Mouse (Mus musculus): ENCODE data around the gene Cdk11b. TPM values are rescaled to one million over a fixed set of nuclear protein-coding genes. Genes with fewer than 3 reads are reported as not detected.
A peak's percentile ranks its signal among the peaks of the same experiment; 100 is the strongest.
"Not testable (repeated sequence)": the region's sequence is repeated elsewhere in the genome, so short reads cannot be mapped to it uniquely, and the experiment has no call there.

Gene Cdk11b
- polyA plus RNA-seq, 1 experiment, result 63.7 TPM

- peak overlapping the region; percentile 31 for H3K27ac ChIP-seq (ENCODE audit: insufficient read depth, low read length)
- TF ChIP-seq CTCF (IDR thresholded peaks at IDR 0.05; ENCODE audit: borderline replicate concordance, insufficient read depth, low read depth, low read length), result no peak
- TF ChIP-seq POLR2A (IDR thresholded peaks at IDR 0.05; ENCODE audit: borderline replicate concordance, insufficient read depth, low read length), result peak; percentile 43; the same call in 1 of the 2 replicates
- H3K27me3 ChIP-seq (ENCODE audit: control insufficient read depth, insufficient read depth, low read length), result no peaks in the 10 kb centered on the region
- H3K4me1 ChIP-seq (ENCODE audit: control insufficient read depth, insufficient read depth, low read length), result peaks cover 18% of the 10 kb centered on the region; the same call in 1 of the 2 replicates
- 5% methylated on average over 52 of the region's 52 CpGs for WGBS
- H3K4me3 ChIP-seq (replicated peaks; ENCODE audit: insufficient read depth, low read depth, low read length), result peak overlapping the region; percentile 60
- peak; percentile 73 for DNase-seq
Measured at GRCm38 (mm10) chr4:155654456-155655298, 30.0 kb downstream of the Cdk11b start.

GRCm38 (mm10) chr4:155656214-155656751 lies 31.6 kb downstream of the Cdk11b start:
- 33% methylated on average over 13 of the region's 13 CpGs for WGBS
- no peak overlapping the region for H3K27ac ChIP-seq (ENCODE audit: insufficient read depth, low read length)
- TF ChIP-seq POLR2A (IDR thresholded peaks at IDR 0.05; ENCODE audit: borderline replicate concordance, insufficient read depth, low read length) (no peak), CTCF (IDR thresholded peaks at IDR 0.05; ENCODE audit: borderline replicate concordance, insufficient read depth, low read depth, low read length) (no peak)
- H3K4me1 ChIP-seq (ENCODE audit: control insufficient read depth, insufficient read depth, low read length), result peaks cover 18% of the 10 kb centered on the region; the same call in 1 of the 2 replicates
- DNase-seq, result peak; percentile 41 to 50
- H3K4me3 ChIP-seq (replicated peaks; ENCODE audit: insufficient read depth, low read depth, low read length), result no peak overlapping the region
- H3K27me3 ChIP-seq (ENCODE audit: control insufficient read depth, insufficient read depth, low read length), result no peaks in the 10 kb centered on the region

- 88% methylated on average over 10 of the region's 10 CpGs for WGBS
- H3K27me3 ChIP-seq (ENCODE audit: control insufficient read depth, insufficient read depth, low read length), result no peaks in the 10 kb centered on the region
Measured at GRCm38 (mm10) chr4:155658961-155659360, 34.3 kb downstream of the Cdk11b start.

GRCm38 (mm10) chr4:155660641-155661040 lies 36.0 kb downstream of the Cdk11b start:
- WGBS, result 59% methylated on average over 12 of the region's 12 CpGs
- no peak for TF ChIP-seq CTCF (IDR thresholded peaks at IDR 0.05; ENCODE audit: borderline replicate concordance, insufficient read depth, low read depth, low read length)
- DNase-seq, result no peak
- no peak overlapping the region for H3K4me3 ChIP-seq (replicated peaks; ENCODE audit: insufficient read depth, low read depth, low read length)
- no peak overlapping the region for H3K27ac ChIP-seq (ENCODE audit: insufficient read depth, low read length)
- H3K4me1 ChIP-seq (ENCODE audit: control insufficient read depth, insufficient read depth, low read length), result no peaks in the 10 kb centered on the region
- no peaks in the 10 kb centered on the region for H3K27me3 ChIP-seq (ENCODE audit: control insufficient read depth, insufficient read depth, low read length)

More at GRCm38 (mm10) chr4:155658961-155659360, 34.3 kb downstream of the Cdk11b start:
- Histone ChIP-seq H3K27ac (ENCODE audit: insufficient read depth, low read length) (no peak overlapping the region), H3K4me1 (ENCODE audit: control insufficient read depth, insufficient read depth, low read length) (peaks cover 9% of the 10 kb centered on the region; the same call in 1 of the 2 replicates), H3K4me3 (replicated peaks; ENCODE audit: insufficient read depth, low read depth, low read length) (no peak overlapping the region)
- no peak for TF ChIP-seq POLR2A (IDR thresholded peaks at IDR 0.05; ENCODE audit: borderline replicate concordance, insufficient read depth, low read length)
- no peak for TF ChIP-seq CTCF (IDR thresholded peaks at IDR 0.05; ENCODE audit: borderline replicate concordance, insufficient read depth, low read depth, low read length)
- no peak for DNase-seq

- TF ChIP-seq POLR2A (IDR thresholded peaks at IDR 0.05; ENCODE audit: borderline replicate concordance, insufficient read depth, low read length) (no peak), CTCF (IDR thresholded peaks at IDR 0.05; ENCODE audit: borderline replicate concordance, insufficient read depth, low read depth, low read length) (no peak)
- DNase-seq, result no peak
- Histone ChIP-seq H3K4me1 (ENCODE audit: control insufficient read depth, insufficient read depth, low read length) (peaks cover 2% of the 10 kb centered on the region; the same call in 1 of the 2 replicates), H3K27me3 (ENCODE audit: control insufficient read depth, insufficient read depth, low read length) (no peaks in the 10 kb centered on the region), H3K27ac (ENCODE audit: insufficient read depth, low read length) (no peak overlapping the region), H3K4me3 (replicated peaks; ENCODE audit: insufficient read depth, low read depth, low read length) (no peak overlapping the region)
Measured at GRCm38 (mm10) chr4:155666903-155667302, 42.2 kb downstream of the Cdk11b start.

GRCm38 (mm10) chr4:155668689-155669597 lies 44.3 kb downstream of the Cdk11b start, which contains the start of gene Mib2:
TSS of gene Mib2 (minus strand) at chr4:155669198.
- TF ChIP-seq POLR2A (IDR thresholded peaks at IDR 0.05; ENCODE audit: borderline replicate concordance, insufficient read depth, low read length) (0 out of 2 replicates have a peak, but pooled peaks have one; percentile 33), CTCF (IDR thresholded peaks at IDR 0.05; ENCODE audit: borderline replicate concordance, insufficient read depth, low read depth, low read length) (no peak)
- Histone ChIP-seq H3K27ac (ENCODE audit: insufficient read depth, low read length) (peak within 1 kb of the TSS; percentile 70), H3K4me3 (replicated peaks; ENCODE audit: insufficient read depth, low read depth, low read length) (peak within 1 kb of the TSS; percentile 100), H3K4me1 (ENCODE audit: control insufficient read depth, insufficient read depth, low read length) (peaks cover 2% of the 10 kb centered on the region; the same call in 1 of the 2 replicates), H3K27me3 (ENCODE audit: control insufficient read depth, insufficient read depth, low read length) (no peaks in the 10 kb centered on the region)
- peak; percentile 96 to 98 for DNase-seq
- under 1% methylated on average over 72 of the region's 73 CpGs for WGBS

- WGBS, result 1% methylated on average over 8 of the region's 8 CpGs
- DNase-seq, result no peak
- Histone ChIP-seq H3K27me3 (ENCODE audit: control insufficient read depth, insufficient read depth, low read length) (no peaks in the 10 kb centered on the region), H3K4me1 (ENCODE audit: control insufficient read depth, insufficient read depth, low read length) (peaks cover 2% of the 10 kb centered on the region; the same call in 1 of the 2 replicates), H3K4me3 (replicated peaks; ENCODE audit: insufficient read depth, low read depth, low read length) (peak overlapping the region; percentile 100), H3K27ac (ENCODE audit: insufficient read depth, low read length) (no peak overlapping the region)
- no peak for TF ChIP-seq POLR2A (IDR thresholded peaks at IDR 0.05; ENCODE audit: borderline replicate concordance, insufficient read depth, low read length)
- no peak for TF ChIP-seq CTCF (IDR thresholded peaks at IDR 0.05; ENCODE audit: borderline replicate concordance, insufficient read depth, low read depth, low read length)
Measured at GRCm38 (mm10) chr4:155669598-155670075, 45.0 kb downstream of the Cdk11b start.

- not testable (repeated sequence) for H3K4me1 ChIP-seq (ENCODE audit: control insufficient read depth, insufficient read depth, low read length); H3K27ac ChIP-seq (ENCODE audit: insufficient read depth, low read length); H3K27me3 ChIP-seq (ENCODE audit: control insufficient read depth, insufficient read depth, low read length); DNase-seq; H3K4me3 ChIP-seq (replicated peaks; ENCODE audit: insufficient read depth, low read depth, low read length)
- 66% methylated on average over 4 of the region's 4 CpGs for WGBS
Measured at GRCm38 (mm10) chr4:155670236-155670635, 45.6 kb downstream of the Cdk11b start.
